Mouse (Mus musculus) Patski (cell line): Measurements from ENCODE around the gene 6030452D12Rik. TPM values are rescaled to one million over a fixed set of nuclear protein-coding genes. Genes with fewer than 3 reads are reported as not detected.

Experiments used
- ATAC-seq: fragments of 100-300 bp; one replicate; pipeline ENCODE4 v1.8.0; 2021
- CTCF ChIA-PET: fragments of 350-600 bp; sonication (Branson Sonifier 250); formaldehyde crosslinking; loops from one replicate; lab custom pipeline; 2022; ENCODE audit warnings: inconsistent platforms; lab: Charles Lee
- POLR2A ChIA-PET: fragments of 350-600 bp; sonication (Branson Sonifier 250); formaldehyde crosslinking; loops from one replicate; lab custom pipeline; 2022; ENCODE audit warnings: antibody characterized with exemption, inconsistent platforms; lab: Charles Lee
- DNase-seq: peaks from one replicate; pipeline ENCODE4 v3.0.0-alpha.2; 2011; ENCODE audit warnings: low read depth, low spot score
- H3K27me3 ChIP-seq: fragments of 371-371 bp; one replicate; pipeline ENCODE4 v1.5.1; 2021
- CTCF ChIP-seq: fragments of 100-300 bp; IDR thresholded peaks from one replicate; pipeline ENCODE4 v1.5.1; 2021
- in situ Hi-C: fragments of 300-500 bp; cut with MboI; formaldehyde crosslinking; loops from 3 replicates; pipeline ENCODE4 v1.11.1; 2018; ENCODE audit warnings: low pct_unique_long_range_greater_than_20kb, mixed read lengths
- polyA plus RNA-seq: library from polyadenylated mRNA; unstranded; gene quantifications from one replicate; pipeline ENCODE4 v1.2.3, GENCODE M21; 2021

Gene 6030452D12Rik
- polyA plus RNA-seq, 1 experiment from 2014 or later = not detected

DNA sequence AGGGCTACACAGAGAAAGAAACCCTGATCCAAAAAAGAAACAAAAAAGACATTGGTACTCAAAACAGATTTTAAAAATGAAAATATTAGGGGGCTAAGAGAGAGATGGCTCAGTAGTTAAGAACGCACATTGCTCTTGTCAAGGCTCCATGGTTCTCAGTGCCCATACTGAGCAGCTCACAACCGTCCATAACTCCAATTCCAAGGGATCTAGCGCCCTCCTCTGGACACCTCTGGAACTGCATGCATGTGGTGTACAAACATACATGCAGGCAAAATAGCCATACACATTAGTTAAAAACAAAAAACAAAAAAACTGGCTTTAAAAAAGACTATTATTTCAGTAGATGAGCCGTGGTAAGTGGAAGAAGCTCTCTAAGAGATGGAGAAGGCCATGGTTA lies 30.2 kb downstream of the 6030452D12Rik start:
- peak; percentile 77 for TF ChIP-seq CTCF
- ATAC-seq (no peak), DNase-seq (no peak)
- POLR2A ChIA-PET = interaction anchor here (3.1 kb wide), 1 partner anchor 19 kb away, joined by 14 read pairs; the partner anchor contains the start of gene Cdh3
- in situ Hi-C loops = no loop called here
- H3K27me3 ChIP-seq = no peaks in the 10 kb centered on the region
- CTCF ChIA-PET = interaction anchor here (1.2 to 12.2 kb wide), 7 partner anchors 14 to 129 kb away, joined by 3 to 169 read pairs (median 4); partner anchors contain the start of genes 6030452D12Rik and Cdh3

DNA sequence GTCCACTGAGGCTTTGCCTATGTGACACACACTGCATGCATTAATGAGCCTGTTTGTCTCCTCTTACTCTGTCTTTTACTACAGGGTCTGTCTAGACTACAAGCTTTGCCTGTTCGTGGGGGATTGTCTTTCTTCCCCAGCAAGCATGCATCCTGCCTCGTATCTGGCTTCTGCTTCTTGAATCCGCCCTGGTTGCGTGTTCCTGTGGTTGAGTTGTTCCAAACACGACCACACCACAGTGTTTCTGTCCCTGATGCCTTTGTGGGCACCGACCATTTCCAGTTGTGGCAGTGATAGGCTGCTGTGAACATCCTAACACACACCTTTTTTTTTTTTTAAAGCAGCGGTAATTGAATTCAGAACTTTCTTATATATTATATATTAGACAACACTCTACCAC lies 33.4 kb downstream of the 6030452D12Rik start:
- POLR2A ChIA-PET = interaction anchor here (0.7 to 2.0 kb wide), 5 partner anchors 14 to 768 kb away, joined by 3 to 5 read pairs (median 3); no protein-coding TSS in a partner anchor
- CTCF ChIA-PET = interaction anchor here (0.8 to 12.2 kb wide), 13 partner anchors 17 to 118 kb away, joined by 3 to 169 read pairs (median 4); partner anchors contain the start of gene Zfp90
- no peaks in the 10 kb centered on the region for H3K27me3 ChIP-seq
- DNase-seq (no peak), ATAC-seq (no peak)
- no peak for TF ChIP-seq CTCF
- in situ Hi-C loops = no loop called here

DNA sequence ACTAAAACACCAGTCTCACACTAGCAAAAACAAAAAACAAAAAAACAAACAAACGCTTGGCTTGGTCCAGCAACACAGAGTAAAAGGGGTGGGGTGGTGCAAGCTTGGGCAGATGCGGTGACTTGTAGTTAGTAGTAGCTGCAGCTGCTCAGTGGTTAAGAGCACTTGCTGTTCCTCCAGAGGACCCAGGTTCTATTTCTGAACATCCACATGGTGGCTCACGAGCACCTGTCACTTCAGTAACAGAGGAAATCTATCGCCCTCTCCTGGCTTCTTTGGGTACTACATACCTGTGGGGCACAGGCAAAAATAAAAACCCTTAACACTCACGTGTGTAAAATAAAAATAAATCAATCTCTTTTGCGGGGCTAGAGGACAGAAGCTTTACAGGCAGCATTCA lies 34.1 kb downstream of the 6030452D12Rik start:
- peak; percentile 89 for TF ChIP-seq CTCF
- in situ Hi-C loops = no loop called here
- H3K27me3 ChIP-seq = no peaks in the 10 kb centered on the region
- ChIA-PET POLR2A (interaction anchor here (0.7 to 2.0 kb wide), 4 partner anchors 14 to 103 kb away, joined by 3 to 5 read pairs (median 3); no protein-coding TSS in a partner anchor), CTCF (interaction anchor here (0.8 to 12.2 kb wide), 20 partner anchors 11 to 133 kb away, joined by 3 to 169 read pairs (median 4); partner anchors contain the start of gene Zfp90)
- DNase-seq (no peak), ATAC-seq (no peak)

DNA sequence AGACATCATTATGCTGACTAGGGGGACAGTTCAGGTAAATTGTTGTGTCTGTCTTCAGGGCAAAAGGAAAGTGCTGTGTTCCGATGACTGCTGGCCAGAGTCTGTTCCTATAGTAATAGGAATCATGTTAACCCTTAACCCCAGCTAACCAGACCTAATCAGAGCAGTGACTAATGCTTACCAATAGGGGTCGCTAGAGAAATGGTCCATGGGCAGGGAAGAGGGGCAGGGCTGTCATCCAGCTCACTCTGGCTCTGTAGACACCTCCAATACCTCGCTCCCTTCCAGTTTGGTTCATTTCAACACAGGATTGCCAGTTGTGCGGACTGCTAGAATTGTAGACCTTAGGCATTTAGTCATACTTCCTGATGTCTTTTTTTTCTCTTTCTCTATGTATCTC lies 35.1 kb downstream of the 6030452D12Rik start:
- ATAC-seq (no peak), DNase-seq (no peak)
- in situ Hi-C loops = loop anchor here (5.0 kb wide), 1 partner anchor 103 kb away; no protein-coding TSS in a partner anchor
- peak; percentile 79 for TF ChIP-seq CTCF
- no peaks in the 10 kb centered on the region for H3K27me3 ChIP-seq
- ChIA-PET POLR2A (no interaction called here), CTCF (interaction anchor here (0.9 to 12.2 kb wide), 12 partner anchors 10 to 134 kb away, joined by 3 to 169 read pairs (median 5); partner anchors contain the start of gene Zfp90)

DNA sequence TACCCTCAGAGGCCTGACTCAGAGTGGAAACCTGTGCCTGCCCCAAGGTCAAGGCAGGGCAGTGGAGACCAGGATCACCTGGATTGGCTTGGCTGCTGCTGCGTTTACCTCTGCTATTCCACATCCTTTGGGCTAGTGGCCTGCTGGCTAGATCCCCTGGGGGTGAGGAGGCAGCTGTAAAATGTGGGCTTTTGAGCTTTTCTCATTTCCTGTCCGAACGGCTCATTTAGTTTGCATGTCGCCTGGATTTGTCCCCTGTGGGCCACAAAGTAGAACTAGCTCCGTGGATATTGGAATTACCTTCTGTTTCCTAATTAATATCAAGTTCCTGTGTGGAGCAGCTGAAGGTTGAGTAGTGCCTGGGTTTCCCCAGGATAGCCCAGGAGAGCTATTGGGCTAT lies 38.9 kb downstream of the 6030452D12Rik start:
- in situ Hi-C loops = loop anchor here (5.0 kb wide), 1 partner anchor 107 kb away; no protein-coding TSS in a partner anchor
- TF ChIP-seq CTCF = no peak
- H3K27me3 ChIP-seq = no peaks in the 10 kb centered on the region
- no peak for DNase-seq
- CTCF ChIA-PET = interaction anchor here (1.1 to 2.4 kb wide), 3 partner anchors 22 to 135 kb away, joined by 3 to 11 read pairs (median 3); no protein-coding TSS in a partner anchor
- ATAC-seq = no peak
- POLR2A ChIA-PET = no interaction called here

DNA sequence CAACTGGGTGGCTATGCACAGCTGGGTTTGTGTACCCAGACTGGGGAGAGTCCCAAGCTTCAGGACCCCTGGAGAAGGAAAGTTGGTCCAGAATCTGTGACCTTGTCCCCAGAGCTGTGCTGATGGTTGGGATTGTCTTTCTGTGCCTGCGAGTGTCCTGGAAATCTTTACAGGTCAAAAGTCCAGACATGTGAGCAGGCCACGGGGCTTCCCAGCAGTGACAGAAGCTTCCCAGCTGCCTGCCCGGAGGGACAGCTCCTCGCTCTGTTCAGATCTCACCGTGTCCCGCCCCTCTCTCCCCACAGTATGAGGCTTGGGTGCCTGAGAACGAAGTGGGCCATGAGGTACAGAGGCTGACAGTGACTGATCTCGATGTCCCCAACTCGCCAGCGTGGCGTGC lies 40.7 kb downstream of the 6030452D12Rik start:
- DNase-seq (no peak), ATAC-seq (no peak)
- ChIA-PET CTCF (interaction anchor here (1.4 to 2.4 kb wide), 3 partner anchors 14 to 108 kb away, joined by 3 to 11 read pairs (median 4); no protein-coding TSS in a partner anchor), POLR2A (no interaction called here)
- in situ Hi-C loops = no loop called here
- no peaks in the 10 kb centered on the region for H3K27me3 ChIP-seq
- no peak for TF ChIP-seq CTCF

DNA sequence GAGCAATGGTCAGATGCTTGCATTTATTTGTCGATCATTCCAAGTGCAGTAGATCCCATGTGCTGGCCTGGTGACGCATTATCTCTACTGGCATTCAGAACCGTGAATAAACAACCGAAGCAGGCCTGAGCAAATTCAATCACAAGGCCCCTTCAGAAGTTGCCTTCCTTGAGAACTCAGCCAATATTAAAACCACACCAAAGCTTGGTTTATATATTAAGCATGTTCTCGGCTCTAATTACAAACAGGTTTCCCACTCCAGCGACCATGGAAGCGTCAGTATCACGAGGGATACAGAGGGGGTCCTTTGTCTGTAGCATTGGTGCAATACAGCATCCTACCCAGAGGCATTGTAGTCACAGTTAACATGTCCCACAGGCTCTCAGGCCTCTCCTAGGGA lies 42.7 kb downstream of the 6030452D12Rik start:
- ChIA-PET POLR2A (no interaction called here), CTCF (interaction anchor here (1.2 to 1.5 kb wide), 5 partner anchors 15 to 131 kb away, joined by 3 to 5 read pairs (median 4); no protein-coding TSS in a partner anchor)
- DNase-seq (no peak), ATAC-seq (no peak)
- in situ Hi-C loops = no loop called here
- H3K27me3 ChIP-seq = no peaks in the 10 kb centered on the region
- TF ChIP-seq CTCF = no peak

DNA sequence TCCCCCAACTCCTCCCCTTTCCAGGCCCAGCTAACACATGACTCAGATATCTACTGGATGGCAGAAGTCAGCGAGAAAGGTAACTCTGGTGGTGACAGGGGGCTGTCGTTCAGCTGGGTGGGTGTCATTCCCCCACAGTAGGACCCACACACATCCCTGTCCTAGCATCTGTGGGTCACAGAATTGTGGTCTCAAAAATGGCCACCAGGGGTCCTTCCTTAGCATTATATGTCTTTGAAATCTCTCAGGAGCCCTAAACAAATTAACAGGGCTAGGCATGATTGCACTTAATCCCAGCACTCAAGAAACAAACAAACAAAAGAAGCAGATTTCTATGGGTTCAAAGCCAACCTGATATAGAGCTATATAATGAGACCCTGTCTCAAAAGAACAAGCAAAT lies 44.8 kb downstream of the 6030452D12Rik start:
- no peak for DNase-seq
- ChIA-PET POLR2A (no interaction called here), CTCF (interaction anchor here (0.7 to 1.6 kb wide), 6 partner anchors 11 to 112 kb away, joined by 3 to 5 read pairs (median 3); no protein-coding TSS in a partner anchor)
- no peaks in the 10 kb centered on the region for H3K27me3 ChIP-seq
- ATAC-seq = no peak
- peak; percentile 62 for TF ChIP-seq CTCF
- in situ Hi-C loops = no loop called here

DNA sequence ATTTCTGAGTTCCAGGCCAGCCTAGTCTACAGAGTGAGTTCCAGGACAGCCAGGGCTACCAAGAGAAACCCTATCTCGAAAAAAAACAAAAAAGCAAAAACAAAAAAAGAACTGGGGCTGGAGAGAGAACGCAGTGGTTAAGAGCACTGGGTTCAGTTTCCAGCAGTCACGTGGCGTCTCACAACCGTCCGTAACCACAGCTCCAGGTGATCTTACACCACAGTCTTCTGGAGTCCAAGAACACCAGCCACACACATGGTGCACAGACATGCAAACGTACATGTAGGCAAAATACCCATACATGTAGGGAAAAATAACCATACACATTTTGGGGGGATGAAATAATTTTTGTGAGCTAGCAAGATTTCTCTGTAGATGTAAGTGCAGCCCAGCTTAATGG lies 46.4 kb downstream of the 6030452D12Rik start:
- in situ Hi-C loops = no loop called here
- no peak for TF ChIP-seq CTCF
- DNase-seq = no peak
- no peaks in the 10 kb centered on the region for H3K27me3 ChIP-seq
- CTCF ChIA-PET = no interaction called here
- no peak for ATAC-seq
- POLR2A ChIA-PET = no interaction called here

DNA sequence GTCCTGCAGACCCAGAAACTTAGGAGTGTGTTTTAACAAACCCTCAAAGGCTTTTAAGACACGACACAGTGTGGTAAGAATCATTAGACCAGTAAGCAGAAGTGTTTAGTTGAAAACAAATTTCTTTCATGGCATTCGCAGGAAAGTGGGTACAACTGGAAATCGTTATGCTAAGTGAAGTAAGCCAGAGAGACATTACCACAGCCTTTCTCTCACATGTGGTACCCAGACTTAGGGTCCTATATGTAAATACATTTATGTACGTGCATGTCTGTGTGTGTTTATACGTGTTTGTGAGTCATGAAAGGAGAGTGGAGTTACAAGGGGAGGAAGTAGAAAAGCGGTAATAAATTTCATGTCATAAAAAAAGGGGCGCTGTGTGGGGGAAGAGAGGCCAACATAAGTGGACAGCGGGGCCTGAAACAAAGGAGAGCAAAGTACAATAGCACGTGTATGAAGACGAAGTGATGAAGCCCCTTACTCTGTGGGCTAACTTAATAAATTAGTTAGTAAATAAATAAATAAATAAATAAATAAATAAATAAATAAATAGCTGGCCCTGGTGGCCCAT lies 48.1 kb downstream of the 6030452D12Rik start:
- DNase-seq = no peak
- no peak for TF ChIP-seq CTCF
- no peak for ATAC-seq
- in situ Hi-C loops = no loop called here
- POLR2A ChIA-PET = interaction anchor here (0.6 kb wide), 1 partner anchor 14 kb away, joined by 3 read pairs; no protein-coding TSS in a partner anchor
- CTCF ChIA-PET = interaction anchor here (1.7 to 3.3 kb wide), 2 partner anchors 12 to 14 kb away, joined by 4 to 12 read pairs; no protein-coding TSS in a partner anchor
- no peaks in the 10 kb centered on the region for H3K27me3 ChIP-seq
